8 mouse cellular contexts compared by ENCODE assay signal in genomic region chr3:34795984-34796266, GRCm38 (mm10).
A peak's percentile ranks its signal among the peaks of the same experiment; 100 is the strongest.
DNase-seq lines count a peak whose midpoint lies in the region; ATAC-seq and TF ChIP-seq lines count a peak whose summit lies in the region.

No protein-coding gene starts in this region.

- TF ChIP-seq POLR2A in kidney, adult 2 months (IDR thresholded peaks at IDR 0.05; ENCODE audit: low read depth, low read length): no peak

- no peak overlapping the region for H3K27ac ChIP-seq in kidney, embryonic 15.5 days
- H3K27ac ChIP-seq in kidney, adult 2 months (ENCODE audit: insufficient read depth, low read depth, low read length): no peak overlapping the region
- H3K27ac ChIP-seq in embryonic facial prominence, embryonic 15.5 days (replicated peaks): 0 out of 2 replicates have a peak overlapping the region, but pooled peaks have one; percentile 48
- H3K27ac ChIP-seq in hindbrain, embryonic 15.5 days (replicated peaks): no peak overlapping the region
- no peak overlapping the region for H3K27ac ChIP-seq in midbrain, embryonic 15.5 days

- H3K4me3 ChIP-seq in kidney, embryonic 15.5 days (replicated peaks): peak overlapping the region; percentile 37
- no peak overlapping the region for H3K4me3 ChIP-seq in kidney, adult 2 months (ENCODE audit: insufficient read depth, low read depth, low read length)
- peak overlapping the region; percentile 36 for H3K4me3 ChIP-seq in embryonic facial prominence, embryonic 15.5 days (replicated peaks)
- peak overlapping the region; percentile 32 for H3K4me3 ChIP-seq in hindbrain, embryonic 15.5 days
- H3K4me3 ChIP-seq in midbrain, embryonic 15.5 days: peak overlapping the region; percentile 28

- 13% methylated on average over 5 of the region's 5 CpGs for WGBS in kidney, embryonic 15.5 days
- WGBS in kidney, adult 2 months: 8% methylated on average over 5 of the region's 5 CpGs
- WGBS in embryonic facial prominence, embryonic 15.5 days: 10% methylated on average over 5 of the region's 5 CpGs
- 13% methylated on average over 5 of the region's 5 CpGs for WGBS in hindbrain, embryonic 15.5 days
- 8% methylated on average over 5 of the region's 5 CpGs for WGBS in midbrain, embryonic 15.5 days

- DNase-seq in kidney, adult 2 months: no peak
- no peak for DNase-seq in adrenal gland, postnatal 36 days
- no peak for DNase-seq in thymus, postnatal 14 days
- DNase-seq in spleen, postnatal 14 days (ENCODE audit: low spot score in 2 of 2): no peak

- no peak overlapping the region for H3K9ac ChIP-seq in kidney, embryonic 15.5 days
- no peak overlapping the region for H3K9ac ChIP-seq in embryonic facial prominence, embryonic 15.5 days
- peak overlapping the region; percentile 2; the same call in 1 of the 2 replicates for H3K9ac ChIP-seq in hindbrain, embryonic 15.5 days
- no peak overlapping the region for H3K9ac ChIP-seq in midbrain, embryonic 15.5 days

- H3K9me3 ChIP-seq in kidney, embryonic 15.5 days (replicated peaks): no peaks in the 10 kb centered on the region
- H3K9me3 ChIP-seq in embryonic facial prominence, embryonic 15.5 days (replicated peaks): no peaks in the 10 kb centered on the region
- no peaks in the 10 kb centered on the region for H3K9me3 ChIP-seq in hindbrain, embryonic 15.5 days
- H3K9me3 ChIP-seq in midbrain, embryonic 15.5 days: no peaks in the 10 kb centered on the region

- ATAC-seq in kidney, embryonic 15.5 days (replicated peaks; ENCODE audit: low FRiP score): no peak
- ATAC-seq in embryonic facial prominence, embryonic 15.5 days (ENCODE audit: insufficient number of reproducible peaks, low FRiP score, low TSS enrichment, low read depth): no peak
- ATAC-seq in hindbrain, embryonic 15.5 days (ENCODE audit: low FRiP score, low read depth): no peak
- ATAC-seq in midbrain, embryonic 15.5 days (replicated peaks): no peak

- H3K27me3 ChIP-seq in kidney, embryonic 15.5 days: peaks cover 9% of the 10 kb centered on the region; the same call in 1 of the 2 replicates
- no peaks in the 10 kb centered on the region for H3K27me3 ChIP-seq in kidney, adult 2 months (replicated peaks; ENCODE audit: control insufficient read depth, insufficient read depth, low read length)
- H3K27me3 ChIP-seq in embryonic facial prominence, embryonic 15.5 days: no peaks in the 10 kb centered on the region
- no peaks in the 10 kb centered on the region; the same call in 1 of the 2 replicates for H3K27me3 ChIP-seq in hindbrain, embryonic 15.5 days
- no peaks in the 10 kb centered on the region for H3K27me3 ChIP-seq in midbrain, embryonic 15.5 days (replicated peaks)

- H3K4me2 ChIP-seq in kidney, embryonic 15.5 days: peak overlapping the region; percentile 60
- peak overlapping the region; percentile 54 for H3K4me2 ChIP-seq in embryonic facial prominence, embryonic 15.5 days (replicated peaks)
- H3K4me2 ChIP-seq in hindbrain, embryonic 15.5 days: peak overlapping the region; percentile 58
- H3K4me2 ChIP-seq in midbrain, embryonic 15.5 days: peak overlapping the region; percentile 56

- no peaks in the 10 kb centered on the region for H3K36me3 ChIP-seq in kidney, embryonic 15.5 days
- no peaks in the 10 kb centered on the region for H3K36me3 ChIP-seq in kidney, adult 2 months (ENCODE audit: control insufficient read depth, insufficient read depth, low read length)
- H3K36me3 ChIP-seq in embryonic facial prominence, embryonic 15.5 days: no peaks in the 10 kb centered on the region
- H3K36me3 ChIP-seq in hindbrain, embryonic 15.5 days: no peaks in the 10 kb centered on the region
- no peaks in the 10 kb centered on the region for H3K36me3 ChIP-seq in midbrain, embryonic 15.5 days (replicated peaks)

- H3K4me1 ChIP-seq in kidney, embryonic 15.5 days: peaks cover 14% of the 10 kb centered on the region
- H3K4me1 ChIP-seq in kidney, adult 2 months (ENCODE audit: control insufficient read depth, insufficient read depth, low read length): no peaks in the 10 kb centered on the region
- 0 out of 2 replicates have a peak, but pooled peaks cover 10% of the 10 kb centered on the region for H3K4me1 ChIP-seq in embryonic facial prominence, embryonic 15.5 days
- peaks cover 11% of the 10 kb centered on the region for H3K4me1 ChIP-seq in hindbrain, embryonic 15.5 days (replicated peaks)
- peaks cover 12% of the 10 kb centered on the region for H3K4me1 ChIP-seq in midbrain, embryonic 15.5 days

- TF ChIP-seq CTCF in kidney, adult 2 months (conservative IDR thresholded peaks at IDR 0.05; ENCODE audit: insufficient read depth, insufficient read length, low read depth, low read length): no peak
